ENCODE assay signal across 10 mouse cellular contexts in genomic region chr10:81190912-81191321, GRCm38 (mm10). TPM values are rescaled to one million over a fixed set of nuclear protein-coding genes. Genes with fewer than 3 reads are reported as not detected.
DNase-seq lines count a peak whose midpoint lies in the region; ATAC-seq and TF ChIP-seq lines count a peak whose summit lies in the region.
"Had no signal": no experiment of that assay in that cellular context is flagged by ENCODE, and none has a peak within 500 bp of the region (broad histone marks: within the 10 kb centered on the region; RNA-seq: fewer than 3 reads in every experiment).

No protein-coding gene starts in this region.

- H3K4me1 ChIP-seq in intestine, embryonic 15.5 days (replicated peaks) = peaks cover 25% of the 10 kb centered on the region
- peaks cover 27% of the 10 kb centered on the region for H3K4me1 ChIP-seq in intestine, embryonic 16.5 days (ENCODE audit: control insufficient read depth, insufficient read depth, low read length)
- peaks cover 0 to 14% of the 10 kb centered on the region in 2 experiments; a peak in 2 of 4 replicates for H3K4me1 ChIP-seq in MEL (ENCODE audit: control insufficient read depth in 1 of 2, insufficient read depth in 2 of 2, low read length in 2 of 2)
- H3K4me1 ChIP-seq in embryonic facial prominence, embryonic 13.5 days = peaks cover 23% of the 10 kb centered on the region
- H3K4me1 ChIP-seq in liver, embryonic 14.5 days (replicated peaks; ENCODE audit: control insufficient read depth in 2 of 2, insufficient read depth in 2 of 2, low read length in 1 of 2) = peaks cover 0 to 15% of the 10 kb centered on the region in 2 experiments; a peak in 3 of 4 replicates
- peaks cover 9% of the 10 kb centered on the region for H3K4me1 ChIP-seq in forebrain, embryonic 14.5 days (ENCODE audit: control insufficient read depth, insufficient read depth, low read length)

- TF ChIP-seq POLR2A in MEL (IDR thresholded peaks at IDR 0.05; ENCODE audit: control insufficient read depth in 1 of 2, insufficient read depth in 1 of 2, low read depth in 1 of 2, low read length in 2 of 2, poor library complexity in 1 of 2) = no peak

- ATAC-seq in intestine, embryonic 15.5 days = no peak
- ATAC-seq in intestine, embryonic 16.5 days = no peak
- ATAC-seq in embryonic facial prominence, embryonic 13.5 days (ENCODE audit: insufficient number of reproducible peaks, insufficient read depth, low FRiP score, low TSS enrichment, low read depth) = no peak
- no peak for ATAC-seq in liver, embryonic 14.5 days (ENCODE audit: insufficient read depth)
- no peak for ATAC-seq in forebrain, embryonic 14.5 days

- H3K27me3 ChIP-seq in intestine, embryonic 15.5 days (replicated peaks) = peaks cover 16% of the 10 kb centered on the region
- peaks cover 12% of the 10 kb centered on the region; the same call in 1 of the 2 replicates for H3K27me3 ChIP-seq in intestine, embryonic 16.5 days (replicated peaks; ENCODE audit: control insufficient read depth, insufficient read depth, low read length)
- H3K27me3 ChIP-seq in MEL (ENCODE audit: control insufficient read depth in 1 of 2, insufficient read depth in 2 of 2, low read length in 2 of 2) = no peaks in the 10 kb centered on the region
- peaks cover 31% of the 10 kb centered on the region for H3K27me3 ChIP-seq in embryonic facial prominence, embryonic 13.5 days
- H3K27me3 ChIP-seq in liver, embryonic 14.5 days (ENCODE audit: control insufficient read depth, insufficient read depth, low read length) = peaks cover 27% of the 10 kb centered on the region
- peaks cover 20% of the 10 kb centered on the region for H3K27me3 ChIP-seq in forebrain, embryonic 14.5 days (replicated peaks; ENCODE audit: control insufficient read depth, insufficient read depth, low read length)

- WGBS in intestine, embryonic 15.5 days = 61% methylated on average over 6 of the region's 6 CpGs
- 61% methylated on average over 6 of the region's 6 CpGs for WGBS in intestine, embryonic 16.5 days
- 77% methylated on average over 6 of the region's 6 CpGs for WGBS in embryonic facial prominence, embryonic 13.5 days
- 29% methylated on average over 6 of the region's 6 CpGs for whole genome bisulfite sequencing in liver, embryonic 14.5 days (ENCODE audit: insufficient replicate concordance)
- 74% methylated on average over 6 of the region's 6 CpGs for WGBS in forebrain, embryonic 14.5 days

- peaks cover 3% of the 10 kb centered on the region; the same call in 1 of the 2 replicates for H3K79me2 ChIP-seq in MEL (ENCODE audit: control insufficient read depth, insufficient read depth, low read length, poor library complexity)

- TF ChIP-seq CTCF in MEL (IDR thresholded peaks at IDR 0.05 in 2 of 3, conservative IDR thresholded peaks at IDR 0.05 in 1 of 3; ENCODE audit: control insufficient read depth in 1 of 3, insufficient read depth in 1 of 3, low read depth in 2 of 3, low read length in 3 of 3, poor library complexity in 1 of 3, severe bottlenecking in 1 of 3) = peak; percentile 22 to 39 (median 35)
- TF ChIP-seq CTCF in liver, embryonic 14.5 days (IDR thresholded peaks at IDR 0.05; ENCODE audit: low read depth) = peak; percentile 62

- no peak overlapping the region for H3K4me2 ChIP-seq in intestine, embryonic 15.5 days (replicated peaks)
- H3K4me2 ChIP-seq in intestine, embryonic 16.5 days (ENCODE audit: low read depth, low read length) = no peak overlapping the region
- no peak overlapping the region for H3K4me2 ChIP-seq in embryonic facial prominence, embryonic 13.5 days
- H3K4me2 ChIP-seq in liver, embryonic 14.5 days (ENCODE audit: low read depth) = no peak overlapping the region
- no peak overlapping the region for H3K4me2 ChIP-seq in forebrain, embryonic 14.5 days (ENCODE audit: low read length)
- H3K4me2 ChIP-seq: forebrain, embryonic 12.5 days had no signal

- H3K9ac ChIP-seq in intestine, embryonic 15.5 days = no peak overlapping the region
- H3K9ac ChIP-seq in intestine, embryonic 16.5 days (ENCODE audit: low read depth, low read length) = no peak overlapping the region
- H3K9ac ChIP-seq in MEL (ENCODE audit: control insufficient read depth, low read depth, low read length, poor library complexity, severe bottlenecking) = no peak overlapping the region
- no peak overlapping the region for H3K9ac ChIP-seq in embryonic facial prominence, embryonic 13.5 days
- no peak overlapping the region for H3K9ac ChIP-seq in liver, embryonic 14.5 days (replicated peaks)
- no peak overlapping the region for H3K9ac ChIP-seq in forebrain, embryonic 14.5 days (ENCODE audit: low read length)
- H3K9ac ChIP-seq: forebrain, embryonic 12.5 days had no signal

- H3K9me3 ChIP-seq in intestine, embryonic 15.5 days = no peaks in the 10 kb centered on the region
- no peaks in the 10 kb centered on the region for H3K9me3 ChIP-seq in intestine, embryonic 16.5 days (ENCODE audit: control insufficient read depth, low read length)
- H3K9me3 ChIP-seq in MEL (replicated peaks; ENCODE audit: insufficient read depth, low read length) = no peaks in the 10 kb centered on the region
- H3K9me3 ChIP-seq in embryonic facial prominence, embryonic 13.5 days = no peaks in the 10 kb centered on the region
- H3K9me3 ChIP-seq in liver, embryonic 14.5 days (ENCODE audit: control insufficient read depth, low read length) = no peaks in the 10 kb centered on the region
- H3K9me3 ChIP-seq in forebrain, embryonic 14.5 days (replicated peaks; ENCODE audit: control insufficient read depth, low read length) = no peaks in the 10 kb centered on the region
- H3K9me3 ChIP-seq: forebrain, embryonic 12.5 days had no signal

- peaks cover 15% of the 10 kb centered on the region; the same call in 1 of the 2 replicates for H3K36me3 ChIP-seq in intestine, embryonic 15.5 days
- peaks cover 18% of the 10 kb centered on the region for H3K36me3 ChIP-seq in intestine, embryonic 16.5 days (ENCODE audit: control insufficient read depth, insufficient read depth, low read length)
- H3K36me3 ChIP-seq in MEL (ENCODE audit: control insufficient read depth in 1 of 2, insufficient read depth in 2 of 2, low read length in 2 of 2) = no peaks in the 10 kb centered on the region
- peaks cover 42% of the 10 kb centered on the region for H3K36me3 ChIP-seq in embryonic facial prominence, embryonic 13.5 days
- peaks cover 5% of the 10 kb centered on the region for H3K36me3 ChIP-seq in liver, embryonic 14.5 days (replicated peaks; ENCODE audit: control insufficient read depth, insufficient read depth, low read depth)
- H3K36me3 ChIP-seq in forebrain, embryonic 14.5 days (ENCODE audit: control insufficient read depth, insufficient read depth, low read length) = peaks cover 30% of the 10 kb centered on the region

- TF ChIP-seq RAD21 in MEL (IDR thresholded peaks at IDR 0.05; ENCODE audit: low read depth, low read length) = no peak

- H3K27ac ChIP-seq in intestine, embryonic 15.5 days = peak overlapping the region; percentile 37; the same call in 1 of the 2 replicates
- H3K27ac ChIP-seq in intestine, embryonic 16.5 days (ENCODE audit: low read length) = no peak overlapping the region; the same call in 1 of the 2 replicates
- no peak overlapping the region for H3K27ac ChIP-seq in MEL (ENCODE audit: control insufficient read depth, low read depth, low read length)
- peak overlapping the region; percentile 44; the same call in 1 of the 2 replicates for H3K27ac ChIP-seq in embryonic facial prominence, embryonic 13.5 days
- no peak overlapping the region for H3K27ac ChIP-seq in liver, embryonic 14.5 days
- H3K27ac ChIP-seq in forebrain, embryonic 14.5 days (ENCODE audit: low read depth, low read length) = no peak overlapping the region
- H3K27ac ChIP-seq: forebrain, embryonic 12.5 days had no signal

- H3K4me3 ChIP-seq in intestine, embryonic 15.5 days (replicated peaks) = no peak overlapping the region
- no peak overlapping the region for H3K4me3 ChIP-seq in intestine, embryonic 16.5 days (ENCODE audit: low read length)
- H3K4me3 ChIP-seq in MEL (ENCODE audit: control insufficient read depth in 1 of 2, insufficient read depth in 1 of 2, low read depth in 2 of 2, low read length in 2 of 2) = no peak overlapping the region
- H3K4me3 ChIP-seq in embryonic facial prominence, embryonic 13.5 days = no peak overlapping the region
- no peak overlapping the region for H3K4me3 ChIP-seq in liver, embryonic 14.5 days (ENCODE audit: insufficient read depth in 1 of 2, low read depth in 2 of 2, low read length in 2 of 2)
- H3K4me3 ChIP-seq in forebrain, embryonic 14.5 days (ENCODE audit: low read depth, low read length) = no peak overlapping the region
- H3K4me3 ChIP-seq: forebrain, embryonic 12.5 days had no signal

- DNase-seq in MEL (ENCODE audit: low read depth, low spot score) = peak; percentile 34
- DNase-seq in liver, embryonic 14.5 days (ENCODE audit: low read depth in 3 of 3, low spot score in 3 of 3) = no peak
- no peak for DNase-seq in forebrain, embryonic 14.5 days (ENCODE audit: low spot score)
- DNase-seq in right cerebral cortex, postnatal 14 days = no peak
- no peak for DNase-seq in adipocyte (ENCODE audit: low spot score)

- no peak for TF ChIP-seq EP300 in MEL (IDR thresholded peaks at IDR 0.05; ENCODE audit: low read depth in 1 of 2, low read length in 2 of 2)
- TF ChIP-seq EP300 in liver, embryonic 14.5 days (IDR thresholded peaks at IDR 0.05; ENCODE audit: low read depth) = no peak

RNA-seq across cellular contexts. Expression of gene 4930442H23Rik, which starts 7.3 kb away (rescaled TPM):
- 0.13 and 0.15 TPM in 2 replicates for polyA plus RNA-seq in intestine, embryonic 15.5 days (2015; fragmentation: Nextera tagmentation; extraction: Ambion mirVana)
- not detected in 2 replicates for polyA plus RNA-seq in intestine, embryonic 16.5 days (2015; fragmentation: Nextera tagmentation; extraction: Ambion mirVana)
- total RNA-seq in MEL (2012; rRNA removed) = 0.13 and 0.31 TPM in 2 replicates
- under 1 TPM in 1 of 2 experiments, not detected in 1; 0.42 TPM for polyA plus RNA-seq in MEL (2012; ENCODE audit: insufficient read depth in 1 of 2, insufficient read length in 2 of 2, low read depth in 1 of 2, low replicate concordance in 2 of 2, missing spikeins in 1 of 2)
- not detected in 2 replicates for polyA plus RNA-seq in embryonic facial prominence, embryonic 13.5 days (2015; fragmentation: Nextera tagmentation; extraction: Ambion mirVana)
- not detected in 2 replicates for polyA plus RNA-seq in liver, embryonic 14.5 days (2012; rRNA removed)
- polyA plus RNA-seq in liver, embryonic 14.5 days (2014; fragmentation: Nextera tagmentation; extraction: Ambion mirVana) = not detected in 2 replicates
- polyA plus RNA-seq in forebrain, embryonic 14.5 days (2014; fragmentation: Nextera tagmentation; extraction: Ambion mirVana) = not detected in 2 replicates
- total RNA-seq: layer of hippocampus, postnatal 14 days had no signal
- polyA plus RNA-seq: forebrain, embryonic 12.5 days had no signal

RNA-seq across cellular contexts. Expression of gene Dapk3, which starts 8.1 kb away (rescaled TPM):
- 56.6 and 62.7 TPM in 2 replicates for polyA plus RNA-seq in intestine, embryonic 15.5 days (2015; fragmentation: Nextera tagmentation; extraction: Ambion mirVana)
- polyA plus RNA-seq in intestine, embryonic 16.5 days (2015; fragmentation: Nextera tagmentation; extraction: Ambion mirVana) = 15.4 and 47.6 TPM in 2 replicates
- 42.3 and 49.2 TPM in 2 replicates for total RNA-seq in MEL (2012; rRNA removed)
- 10 to 100 TPM in 1 of 2 experiments, not detected in 1; 79.1 TPM for polyA plus RNA-seq in MEL (2012; ENCODE audit: insufficient read depth in 1 of 2, insufficient read length in 2 of 2, low read depth in 1 of 2, low replicate concordance in 2 of 2, missing spikeins in 1 of 2)
- polyA plus RNA-seq in embryonic facial prominence, embryonic 13.5 days (2015; fragmentation: Nextera tagmentation; extraction: Ambion mirVana) = 57.1 and 60.1 TPM in 2 replicates
- polyA plus RNA-seq in liver, embryonic 14.5 days (2012; rRNA removed) = 16.6 and 17.6 TPM in 2 replicates
- polyA plus RNA-seq in liver, embryonic 14.5 days (2014; fragmentation: Nextera tagmentation; extraction: Ambion mirVana) = 13.0 and 16.5 TPM in 2 replicates
- 49.0 and 50.0 TPM in 2 replicates for polyA plus RNA-seq in forebrain, embryonic 14.5 days (2014; fragmentation: Nextera tagmentation; extraction: Ambion mirVana)

RNA-seq across cellular contexts. Expression of gene Nmrk2, which starts 10.9 kb away (rescaled TPM):
- 0.14 TPM in 1 of 2 replicates, not detected in the other for polyA plus RNA-seq in intestine, embryonic 15.5 days (2015; fragmentation: Nextera tagmentation; extraction: Ambion mirVana)
- 0.17 TPM in 1 of 2 replicates, not detected in the other for polyA plus RNA-seq in intestine, embryonic 16.5 days (2015; fragmentation: Nextera tagmentation; extraction: Ambion mirVana)
- total RNA-seq in MEL (2012; rRNA removed) = not detected in 2 replicates
- not detected for polyA plus RNA-seq in MEL (2012; ENCODE audit: insufficient read depth in 1 of 2, insufficient read length in 2 of 2, low read depth in 1 of 2, low replicate concordance in 2 of 2, missing spikeins in 1 of 2)
- not detected in 2 replicates for polyA plus RNA-seq in embryonic facial prominence, embryonic 13.5 days (2015; fragmentation: Nextera tagmentation; extraction: Ambion mirVana)
- not detected in 2 replicates for polyA plus RNA-seq in liver, embryonic 14.5 days (2012; rRNA removed)
- not detected in 2 replicates for polyA plus RNA-seq in liver, embryonic 14.5 days (2014; fragmentation: Nextera tagmentation; extraction: Ambion mirVana)
- not detected in 2 replicates for polyA plus RNA-seq in forebrain, embryonic 14.5 days (2014; fragmentation: Nextera tagmentation; extraction: Ambion mirVana)
- polyA plus RNA-seq: forebrain, embryonic 12.5 days had no signal

RNA-seq across cellular contexts. Expression of gene Eef2, which starts 14.5 kb away (rescaled TPM):
- polyA plus RNA-seq in intestine, embryonic 15.5 days (2015; fragmentation: Nextera tagmentation; extraction: Ambion mirVana) = 515 and 540 TPM in 2 replicates
- polyA plus RNA-seq in intestine, embryonic 16.5 days (2015; fragmentation: Nextera tagmentation; extraction: Ambion mirVana) = 526 and 531 TPM in 2 replicates
- total RNA-seq in MEL (2012; rRNA removed) = 2,850 and 2,863 TPM in 2 replicates
- 1,000 to 10,000 TPM; 3,442 to 4,586 TPM for polyA plus RNA-seq in MEL (2012; ENCODE audit: insufficient read depth in 1 of 2, insufficient read length in 2 of 2, low read depth in 1 of 2, low replicate concordance in 2 of 2, missing spikeins in 1 of 2)
- polyA plus RNA-seq in embryonic facial prominence, embryonic 13.5 days (2015; fragmentation: Nextera tagmentation; extraction: Ambion mirVana) = 622 and 633 TPM in 2 replicates
- 476 and 570 TPM in 2 replicates for polyA plus RNA-seq in liver, embryonic 14.5 days (2012; rRNA removed)
- 233 and 270 TPM in 2 replicates for polyA plus RNA-seq in liver, embryonic 14.5 days (2014; fragmentation: Nextera tagmentation; extraction: Ambion mirVana)
- 474 and 520 TPM in 2 replicates for polyA plus RNA-seq in forebrain, embryonic 14.5 days (2014; fragmentation: Nextera tagmentation; extraction: Ambion mirVana)

RNA-seq across cellular contexts. Expression of gene Pias4, which starts 23.2 kb away (rescaled TPM):
- polyA plus RNA-seq in intestine, embryonic 15.5 days (2015; fragmentation: Nextera tagmentation; extraction: Ambion mirVana) = 47.2 and 58.4 TPM in 2 replicates
- polyA plus RNA-seq in intestine, embryonic 16.5 days (2015; fragmentation: Nextera tagmentation; extraction: Ambion mirVana) = 52.5 and 54.4 TPM in 2 replicates
- total RNA-seq in MEL (2012; rRNA removed) = 19.5 and 21.0 TPM in 2 replicates
- 10 to 100 TPM in 1 of 2 experiments, not detected in 1; 40.4 TPM for polyA plus RNA-seq in MEL (2012; ENCODE audit: insufficient read depth in 1 of 2, insufficient read length in 2 of 2, low read depth in 1 of 2, low replicate concordance in 2 of 2, missing spikeins in 1 of 2)
- polyA plus RNA-seq in embryonic facial prominence, embryonic 13.5 days (2015; fragmentation: Nextera tagmentation; extraction: Ambion mirVana) = 58.1 and 60.9 TPM in 2 replicates
- 11.2 and 13.2 TPM in 2 replicates for polyA plus RNA-seq in liver, embryonic 14.5 days (2012; rRNA removed)
- 14.9 and 19.0 TPM in 2 replicates for polyA plus RNA-seq in liver, embryonic 14.5 days (2014; fragmentation: Nextera tagmentation; extraction: Ambion mirVana)
- 44.0 and 45.5 TPM in 2 replicates for polyA plus RNA-seq in forebrain, embryonic 14.5 days (2014; fragmentation: Nextera tagmentation; extraction: Ambion mirVana)

Comparison
In these comparisons a context has a peak if more than half of its experiments do, and no peak if none do; other contexts are left out.
1. H3K27ac ChIP-seq: peak in intestine, embryonic 15.5 days (single experiment) and embryonic facial prominence, embryonic 13.5 days (single experiment); none in intestine, embryonic 16.5 days (single experiment), MEL (single experiment), liver, embryonic 14.5 days (single experiment) and forebrain, embryonic 14.5 days (single experiment).